Mouse (Mus musculus): ENCODE results near the gene Anapc4. TPM values are rescaled to one million over a fixed set of nuclear protein-coding genes. Genes with fewer than 3 reads are reported as not detected.

The Anapc4 gene
- total and polyA plus RNA-seq, 3 experiments: 66.4 to 87.0 (median 85.6) TPM

DNA sequence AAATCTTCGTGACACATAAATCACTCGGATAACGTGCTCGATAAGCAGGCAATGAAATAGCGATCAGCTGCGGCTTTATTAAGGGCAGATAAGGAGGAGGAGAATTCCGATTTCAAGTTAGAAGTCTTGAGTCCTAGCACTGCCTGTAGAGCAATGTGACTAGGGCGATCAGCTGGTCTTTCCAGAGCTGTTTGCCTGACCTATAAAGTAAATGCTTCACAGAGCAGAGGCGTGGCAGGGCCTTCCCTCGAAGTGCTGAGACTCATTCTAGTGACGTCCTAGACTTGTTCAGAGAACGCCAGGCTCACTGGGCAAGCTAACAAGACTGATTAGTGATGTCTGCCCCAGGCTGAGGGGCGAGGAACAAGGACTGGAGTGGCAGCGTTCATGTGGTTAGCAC is 22.8 kb upstream of the Anapc4 start:
- Histone ChIP-seq H3K27me3 (replicated peaks) (no peaks in the 10 kb centered on the region), H3K9ac (ENCODE audit: insufficient read depth, low read depth) (no peak overlapping the region), H3K9me3 (replicated peaks; ENCODE audit: low read length) (no peaks in the 10 kb centered on the region), H3K4me2 (ENCODE audit: insufficient read depth, low read depth, poor library complexity, severe bottlenecking) (no peak overlapping the region), H3K4me1 (ENCODE audit: control insufficient read depth in 1 of 2, insufficient read depth in 2 of 2) (no peaks in the 10 kb centered on the region), H3K4me3 (replicated peaks in 1 of 3; ENCODE audit: low read depth in 2 of 3, low read length in 2 of 3, poor library complexity in 1 of 3) (no peak overlapping the region), H3K27ac (ENCODE audit: insufficient read depth, low read depth) (no peak overlapping the region), H3K79me2 (replicated peaks; ENCODE audit: control insufficient read depth, extremely low read depth, insufficient read depth, poor library complexity, severe bottlenecking) (no peaks in the 10 kb centered on the region), H3K36me3 (replicated peaks in 1 of 2; ENCODE audit: control insufficient read depth in 1 of 2, insufficient read depth in 1 of 2, low read length in 1 of 2) (peaks cover 50 to 86% of the 10 kb centered on the region in 2 experiments)
- dilution Hi-C loops (cut with MboI; ENCODE audit: extremely low pct_ligation_motif_present, extremely low pct_unique_long_range_greater_than_20kb, low sequenced_read_pairs) (no loop called here), in situ Hi-C loops (cut with MboI; ENCODE audit: low pct_ligation_motif_present, low pct_unique_long_range_greater_than_20kb, low sequenced_read_pairs) (loop anchor here (25.0 kb wide), 1 partner anchor 299 kb away; no protein-coding TSS in a partner anchor)
- TF ChIP-seq GABPA (IDR thresholded peaks at IDR 0.05; ENCODE audit: insufficient replicate concordance, low read depth, low read length): no peak
- no peak for TF ChIP-seq TCF12 (IDR thresholded peaks at IDR 0.05; ENCODE audit: low read depth, low read length)
- no peak for TF ChIP-seq MAZ (IDR thresholded peaks at IDR 0.05; ENCODE audit: low read depth, low read length)
- TF ChIP-seq MAFK (IDR thresholded peaks at IDR 0.05; ENCODE audit: insufficient replicate concordance, low read length): no peak
- TF ChIP-seq NRF1 (IDR thresholded peaks at IDR 0.05; ENCODE audit: low read depth, low read length): no peak
- no peak for DNase-seq (ENCODE audit: extremely low read depth)

GRCm38 (mm10) chr5:52812456-52812855 is 21.4 kb upstream of the Anapc4 start:
- Histone ChIP-seq H3K27me3 (replicated peaks) (no peaks in the 10 kb centered on the region), H3K36me3 (replicated peaks in 1 of 2; ENCODE audit: control insufficient read depth in 1 of 2, insufficient read depth in 1 of 2, low read length in 1 of 2) (peaks cover 53 to 87% of the 10 kb centered on the region in 2 experiments), H3K9me3 (replicated peaks; ENCODE audit: low read length) (no peaks in the 10 kb centered on the region), H3K9ac (ENCODE audit: insufficient read depth, low read depth) (no peak overlapping the region), H3K4me2 (ENCODE audit: insufficient read depth, low read depth, poor library complexity, severe bottlenecking) (no peak overlapping the region), H3K4me1 (ENCODE audit: control insufficient read depth in 1 of 2, insufficient read depth in 2 of 2) (no peaks in the 10 kb centered on the region), H3K79me2 (replicated peaks; ENCODE audit: control insufficient read depth, extremely low read depth, insufficient read depth, poor library complexity, severe bottlenecking) (no peaks in the 10 kb centered on the region), H3K27ac (ENCODE audit: insufficient read depth, low read depth) (no peak overlapping the region), H3K4me3 (replicated peaks in 1 of 3; ENCODE audit: low read depth in 2 of 3, low read length in 2 of 3, poor library complexity in 1 of 3) (no peak overlapping the region)
- dilution Hi-C loops (cut with MboI; ENCODE audit: extremely low pct_ligation_motif_present, extremely low pct_unique_long_range_greater_than_20kb, low sequenced_read_pairs) (no loop called here), in situ Hi-C loops (cut with MboI; ENCODE audit: low pct_ligation_motif_present, low pct_unique_long_range_greater_than_20kb, low sequenced_read_pairs) (loop anchor here (25.0 kb wide), 1 partner anchor 300 kb away; no protein-coding TSS in a partner anchor)
- TF ChIP-seq RCOR1 (conservative IDR thresholded peaks at IDR 0.05; ENCODE audit: low read depth, low read length) (no peak), HCFC1 (IDR thresholded peaks at IDR 0.05; ENCODE audit: low read depth, low read length) (no peak), CHD2 (IDR thresholded peaks at IDR 0.05; ENCODE audit: low read length) (no peak), CTCF (conservative IDR thresholded peaks at IDR 0.05 in 1 of 2, IDR thresholded peaks at IDR 0.05 in 1 of 2; ENCODE audit: low read depth in 2 of 2, low read length in 2 of 2) (no peak), TCF12 (IDR thresholded peaks at IDR 0.05; ENCODE audit: low read depth, low read length) (no peak), MAZ (IDR thresholded peaks at IDR 0.05; ENCODE audit: low read depth, low read length) (no peak), MAFK (IDR thresholded peaks at IDR 0.05; ENCODE audit: insufficient replicate concordance, low read length) (no peak), POLR2A (IDR thresholded peaks at IDR 0.05; ENCODE audit: low read depth, low read length) (no peak), GABPA (IDR thresholded peaks at IDR 0.05; ENCODE audit: insufficient replicate concordance, low read depth, low read length) (no peak), ZNF384 (IDR thresholded peaks at IDR 0.05; ENCODE audit: low read depth, low read length) (no peak), ZKSCAN1 (IDR thresholded peaks at IDR 0.05; ENCODE audit: borderline replicate concordance, low read depth, low read length) (no peak), USF1 (IDR thresholded peaks at IDR 0.05; ENCODE audit: low read depth, low read length) (no peak), USF2 (conservative IDR thresholded peaks at IDR 0.05; ENCODE audit: low read depth, low read length) (no peak), MYC (IDR thresholded peaks at IDR 0.05; ENCODE audit: low read depth, low read length) (no peak), SIN3A (IDR thresholded peaks at IDR 0.05; ENCODE audit: low read length) (no peak), RAD21 (IDR thresholded peaks at IDR 0.05; ENCODE audit: low read depth, low read length) (no peak), ETS1 (conservative IDR thresholded peaks at IDR 0.05; ENCODE audit: low read depth, low read length) (no peak)
- no peak for DNase-seq (ENCODE audit: extremely low read depth)
